Mouse (Mus musculus) adrenal gland, adult 2 months (tissue): ENCODE results near the gene D030056L22Rik. TPM values are rescaled to one million over a fixed set of nuclear protein-coding genes. Genes with fewer than 3 reads are reported as not detected.

ENCODE experiments used
- DNase-seq: peaks from one replicate; pipeline ENCODE4 v3.0.0; 2021
- long read RNA-seq: library from polyadenylated mRNA; stranded (forward); transcript quantifications from one replicate; pipeline ENCODE4 v2.0.0, GENCODE M21; 2021
- polyA plus RNA-seq: library from polyadenylated mRNA; depleted of rRNA; stranded (reverse); fragments of >200 nt; gene quantifications from 2 replicates; pipeline ENCODE4 v1.2.3, GENCODE M21; 2012; rRNA removed
- total RNA-seq, 2 experiments: library from RNA; stranded (reverse); gene quantifications; 2 replicates each; pipeline ENCODE4 v1.2.3; 2021

D030056L22Rik gene
- 10 to 100 TPM; 11.5 to 13.2 TPM for total RNA-seq
- polyA plus RNA-seq, result 44.4 and 47.1 TPM in 2 replicates
- long read RNA-seq, transcript D030056L22Rik-201 (2 exons, 1,631 nt), result minor isoform, 5 of 16 reads
- long read RNA-seq, transcript D030056L22Rik-202 (2 exons, 1,677 nt), result major isoform, 11 of 16 reads
- long read RNA-seq, partial matches to known transcripts, result 0 of 16 reads
- long read RNA-seq, other reads (novel, unspliced or antisense), result 0 of 16 reads

DNA sequence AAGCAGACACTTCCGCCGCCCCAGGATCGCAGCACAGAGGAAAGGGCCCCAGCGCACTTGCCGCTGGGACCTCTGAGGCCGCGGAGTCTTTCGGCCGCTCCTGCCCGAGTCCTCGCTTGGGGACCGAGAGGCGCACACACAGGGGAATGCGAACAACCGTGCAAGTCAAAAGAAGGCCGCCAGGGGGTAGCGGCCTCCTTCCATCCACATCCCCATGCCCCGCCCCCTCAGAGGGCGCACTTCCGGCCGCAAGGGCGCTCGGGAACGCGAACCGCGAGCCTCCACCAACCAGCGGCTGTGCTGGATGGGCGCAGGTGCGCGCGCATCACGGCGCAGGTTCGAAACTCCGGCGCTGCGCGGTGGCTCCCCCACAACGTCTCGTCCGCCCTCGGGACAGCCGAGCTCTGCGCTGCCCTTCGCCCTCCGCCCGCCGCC lies at the start of gene D030056L22Rik:
TSS of gene D030056L22Rik (plus strand) at position 328 of the 435 bp plus-strand sequence.
- DNase-seq, result peak; percentile 99

DNA sequence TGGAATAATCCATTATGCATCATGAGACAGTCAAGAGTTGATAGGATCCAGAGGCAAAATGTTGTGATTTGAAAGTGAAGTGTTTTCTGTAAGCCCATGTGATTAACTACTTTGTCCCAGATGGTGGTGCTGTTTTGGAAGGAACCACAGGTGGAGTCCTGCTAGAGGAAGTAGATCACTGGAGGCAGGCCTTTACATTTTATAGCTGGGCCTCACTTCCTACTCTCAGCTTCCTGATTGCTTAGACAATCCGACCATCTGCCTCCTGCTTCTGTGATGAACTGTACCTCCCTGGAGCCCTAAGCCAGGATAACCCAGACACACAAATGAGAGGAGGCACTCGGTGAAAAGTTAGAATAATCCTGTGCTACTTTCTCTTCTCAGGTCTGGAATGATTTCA lies 49.1 kb upstream of the D030056L22Rik start:
- no peak for DNase-seq

DNA sequence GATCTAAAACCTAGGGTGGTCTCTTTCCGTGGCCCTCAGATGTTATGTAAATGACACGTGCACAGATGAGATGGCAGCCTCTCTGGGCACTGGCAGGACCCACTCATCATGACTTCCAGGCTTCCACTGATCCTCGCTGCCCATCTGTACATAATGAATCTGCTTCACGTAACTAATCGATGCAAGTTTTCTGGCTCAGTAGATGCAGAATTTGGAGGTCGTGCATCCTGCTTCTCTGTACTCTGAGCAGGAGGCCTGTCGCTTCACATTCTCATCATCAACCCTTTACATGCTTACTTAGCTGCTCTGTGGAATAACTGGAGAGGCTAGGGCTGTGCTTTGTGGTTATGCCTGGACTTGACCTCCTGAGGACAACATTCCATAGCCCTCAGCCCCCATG lies 46.0 kb upstream of the D030056L22Rik start:
- no peak for DNase-seq

DNA sequence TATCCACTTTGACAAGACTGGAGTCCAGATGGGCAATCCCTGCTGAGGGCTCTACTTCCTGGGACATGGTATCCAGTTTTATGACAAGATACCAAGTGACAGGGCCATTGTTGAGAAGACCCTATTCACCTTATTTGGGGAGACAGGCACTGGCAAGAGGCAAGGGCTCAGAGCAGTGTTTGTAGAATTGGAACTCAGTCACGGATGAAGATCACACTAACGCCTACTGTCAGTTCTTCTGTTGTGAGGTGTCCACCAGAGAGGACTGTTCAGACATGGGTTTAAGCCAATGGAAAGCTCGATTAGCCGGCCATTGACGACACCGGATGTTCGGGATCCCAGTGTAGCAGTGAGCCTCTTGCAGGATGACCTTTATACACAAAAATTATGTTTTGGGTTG lies 43.4 kb upstream of the D030056L22Rik start:
- DNase-seq, result no peak

DNA sequence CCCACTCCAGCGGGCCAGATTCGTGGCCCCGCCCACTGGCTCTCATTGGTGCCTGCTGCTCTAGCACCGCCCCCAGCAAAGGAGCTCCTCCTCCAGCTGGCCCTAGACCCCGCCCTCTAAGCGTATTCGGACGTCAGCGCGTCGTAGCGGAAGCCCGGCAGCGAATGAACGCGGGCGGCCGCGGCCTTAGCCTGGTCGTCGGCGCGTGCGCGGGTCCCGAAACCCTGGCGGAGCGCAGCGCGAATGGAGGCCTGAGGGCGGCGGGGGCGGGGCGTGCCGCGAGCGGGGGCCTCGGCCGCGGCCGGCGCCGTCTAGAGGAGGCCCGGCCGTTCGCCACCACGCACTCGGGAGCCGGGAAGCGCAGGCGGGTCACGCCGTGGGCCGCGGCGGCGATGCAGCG lies 42.4 kb upstream of the D030056L22Rik start, which contains the start of gene Carnmt1:
TSS of gene Carnmt1 (plus strand) at position 157 of the 400 bp plus-strand sequence.
- peak; percentile 100 for DNase-seq

DNA sequence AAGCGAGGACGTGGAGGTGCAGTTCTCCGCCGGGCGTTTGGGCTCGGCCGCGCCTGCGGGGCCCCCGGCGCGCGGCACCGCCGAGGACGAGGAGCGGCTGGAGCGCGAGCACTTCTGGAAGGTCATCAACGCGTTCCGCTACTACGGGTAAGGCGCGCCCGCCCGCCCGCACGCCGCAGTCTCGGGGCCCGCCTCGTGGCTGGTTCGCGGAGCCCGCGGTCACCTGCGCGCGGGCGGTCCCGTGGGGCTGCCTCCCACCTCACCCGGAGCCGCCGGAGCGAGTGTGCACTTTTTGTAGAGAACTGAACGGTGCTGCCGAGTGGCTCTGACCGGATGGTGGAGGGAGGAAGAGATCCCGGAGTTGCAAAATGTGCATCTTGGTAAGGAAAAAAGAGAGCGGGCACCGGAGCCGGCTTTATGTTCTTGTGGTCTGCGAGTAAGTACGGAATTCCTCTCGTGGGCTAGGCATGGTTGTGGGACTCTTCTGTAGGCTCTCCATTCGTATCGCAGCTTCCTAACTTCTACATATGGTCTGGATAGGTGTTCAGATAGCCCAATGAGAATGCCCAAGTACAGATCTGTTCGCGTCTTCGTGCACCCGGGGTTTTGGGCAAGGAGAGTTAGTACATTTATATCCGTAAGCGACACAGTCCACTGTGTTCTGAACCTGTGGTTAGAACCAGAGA lies 41.8 kb upstream of the D030056L22Rik start:
- peak; percentile 67 for DNase-seq

DNA sequence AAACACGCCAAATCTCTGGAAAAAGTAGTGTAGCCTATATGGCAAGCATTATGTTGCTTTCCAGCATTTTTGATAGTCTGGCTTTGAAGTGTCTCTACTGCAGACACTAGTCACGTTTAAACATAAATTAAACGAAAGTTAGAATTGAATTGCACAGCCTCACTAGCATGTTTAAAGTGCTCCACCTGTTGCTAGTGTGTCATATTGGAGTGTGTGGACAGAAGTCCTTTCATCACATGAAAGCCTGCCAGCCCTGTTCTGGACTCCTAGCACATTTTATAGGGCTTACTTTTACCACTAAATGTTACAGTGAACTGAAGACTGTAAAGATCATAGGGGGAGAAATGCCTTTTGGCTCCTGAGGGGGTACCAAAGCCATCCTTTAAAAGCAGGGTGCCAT lies 40.5 kb upstream of the D030056L22Rik start:
- no peak for DNase-seq

DNA sequence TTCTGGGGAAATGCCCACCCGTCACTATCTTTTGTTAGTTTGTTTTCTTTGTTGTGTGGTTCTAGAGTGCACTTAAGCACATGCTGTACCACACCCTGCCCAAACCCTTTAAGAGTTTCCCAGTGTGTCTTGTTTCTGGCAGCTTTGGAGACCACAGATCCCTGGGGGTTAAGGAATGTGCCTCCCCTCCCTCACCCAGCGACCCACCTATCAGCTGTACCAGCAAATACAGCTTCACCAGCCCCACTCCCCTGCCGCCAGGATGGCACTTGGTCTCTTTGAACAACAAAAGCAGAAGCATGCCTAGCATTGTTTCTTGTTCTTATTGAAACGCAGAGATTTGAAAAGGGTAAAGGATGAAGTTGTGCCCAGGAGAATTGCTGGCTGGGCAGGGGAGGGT lies 39.9 kb upstream of the D030056L22Rik start:
- DNase-seq, result no peak

DNA sequence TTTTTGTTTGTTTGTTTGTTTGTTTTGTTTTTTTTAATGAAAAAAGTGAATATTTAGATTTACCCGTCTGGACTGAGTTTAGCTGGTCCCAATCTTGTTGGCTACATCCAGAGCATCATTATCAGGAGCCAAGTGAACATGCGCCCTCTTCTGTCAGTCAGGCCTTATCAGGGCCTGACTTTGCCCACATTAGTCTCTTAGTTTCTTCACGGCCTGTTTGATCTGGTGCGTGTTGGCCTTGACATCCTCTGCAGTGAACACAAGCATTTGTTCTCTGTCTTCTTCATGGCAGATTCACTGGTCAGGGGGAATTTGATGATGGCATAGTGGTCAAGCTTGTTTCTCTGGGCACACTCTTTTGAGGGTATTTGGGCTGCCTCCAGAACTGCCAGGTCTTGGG lies 30.9 kb upstream of the D030056L22Rik start:
- DNase-seq, result no peak

DNA sequence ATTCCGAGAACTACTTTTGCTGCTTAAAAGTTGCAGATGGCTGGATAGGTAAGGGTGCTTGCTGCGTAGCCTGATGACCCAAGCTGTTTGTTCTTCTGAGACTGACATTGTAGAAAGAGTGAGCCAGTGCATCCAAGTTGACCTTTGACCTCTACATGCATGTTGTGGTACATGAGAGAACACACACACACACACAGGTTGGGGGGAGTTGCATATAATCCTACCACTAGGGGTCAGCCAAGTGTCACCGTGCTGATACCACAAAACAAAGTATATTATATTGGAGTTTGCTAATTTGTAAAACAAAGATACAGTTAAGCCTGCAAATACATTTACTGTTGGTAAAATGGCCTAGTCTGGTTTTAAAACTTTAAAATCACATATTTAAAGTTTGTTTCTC lies 25.4 kb upstream of the D030056L22Rik start:
- no peak for DNase-seq

DNA sequence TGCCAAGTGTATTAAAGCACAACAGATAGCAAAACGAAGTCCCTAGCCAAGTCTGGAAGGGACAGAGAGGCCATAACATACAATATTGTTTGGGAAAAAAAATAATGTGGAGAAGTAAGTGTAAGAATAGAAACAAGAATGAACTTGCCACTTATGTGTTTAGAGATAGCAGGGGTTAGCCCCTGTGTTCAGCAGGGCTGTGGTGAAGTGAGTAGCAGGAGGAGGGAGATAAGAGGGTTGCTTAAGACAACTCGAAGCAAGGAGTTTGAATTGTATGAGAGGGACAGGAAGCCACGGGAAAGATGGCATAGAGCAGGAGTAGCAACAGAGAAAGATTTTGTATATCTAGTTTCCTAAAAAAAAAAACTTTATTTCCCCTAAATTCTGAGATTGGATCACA lies 20.8 kb upstream of the D030056L22Rik start:
- DNase-seq, result no peak

DNA sequence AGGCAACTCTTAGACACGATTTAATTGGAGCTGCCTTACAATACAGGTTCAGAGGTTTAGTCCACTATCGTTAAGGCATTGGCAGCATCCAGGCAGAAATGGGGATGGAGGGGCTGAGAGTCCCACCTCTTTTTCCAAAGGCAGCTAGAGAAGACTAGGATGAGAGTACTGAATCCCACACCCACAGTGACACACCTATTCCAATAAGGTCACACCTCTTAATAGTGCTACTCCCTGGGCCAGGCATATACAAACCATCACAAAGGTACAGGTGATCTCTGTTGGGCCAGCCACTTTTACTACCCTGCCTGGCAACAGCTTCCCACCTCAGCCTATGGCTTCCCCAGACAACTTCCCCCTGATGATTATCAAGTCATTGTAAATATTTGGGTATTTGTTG lies 20.2 kb upstream of the D030056L22Rik start:
- DNase-seq, result no peak

DNA sequence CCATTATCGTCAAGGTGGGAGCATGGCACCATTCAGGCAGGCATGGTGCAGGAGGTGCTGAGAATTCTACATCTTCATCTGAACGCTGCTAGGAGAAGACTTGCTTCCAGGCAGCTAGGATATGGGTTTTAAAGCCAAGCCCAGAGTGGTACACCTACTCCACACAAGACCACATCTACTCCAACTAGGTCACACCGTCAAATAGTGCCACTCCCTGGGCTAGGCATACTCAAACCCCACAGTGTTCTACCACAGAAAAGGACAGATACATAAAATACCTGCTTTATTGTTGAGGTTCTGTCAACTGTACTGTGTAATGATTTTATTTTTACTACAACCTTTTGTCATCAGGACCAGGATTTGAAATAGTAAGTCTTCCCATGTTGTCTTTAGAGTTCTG lies 17.9 kb upstream of the D030056L22Rik start:
- DNase-seq, result no peak

DNA sequence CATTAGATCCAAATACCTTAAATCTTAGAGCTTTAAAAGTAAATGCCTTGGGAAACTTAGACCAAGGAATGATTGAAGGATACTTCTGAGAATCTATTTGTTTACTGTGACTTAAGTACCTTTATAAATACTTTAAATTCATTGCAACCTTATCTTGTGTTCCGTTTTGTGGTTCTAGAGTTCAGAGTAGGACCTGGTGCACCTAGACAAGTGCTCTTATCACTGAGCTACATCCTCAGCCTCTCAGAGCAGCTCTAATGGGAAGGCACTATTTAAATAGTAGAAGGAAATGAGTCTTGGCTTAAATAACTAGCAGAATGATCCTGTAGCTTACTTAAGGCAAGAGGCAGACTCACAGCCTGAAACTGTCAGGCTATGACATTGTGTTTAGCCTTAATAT lies 17.4 kb upstream of the D030056L22Rik start:
- no peak for DNase-seq

DNA sequence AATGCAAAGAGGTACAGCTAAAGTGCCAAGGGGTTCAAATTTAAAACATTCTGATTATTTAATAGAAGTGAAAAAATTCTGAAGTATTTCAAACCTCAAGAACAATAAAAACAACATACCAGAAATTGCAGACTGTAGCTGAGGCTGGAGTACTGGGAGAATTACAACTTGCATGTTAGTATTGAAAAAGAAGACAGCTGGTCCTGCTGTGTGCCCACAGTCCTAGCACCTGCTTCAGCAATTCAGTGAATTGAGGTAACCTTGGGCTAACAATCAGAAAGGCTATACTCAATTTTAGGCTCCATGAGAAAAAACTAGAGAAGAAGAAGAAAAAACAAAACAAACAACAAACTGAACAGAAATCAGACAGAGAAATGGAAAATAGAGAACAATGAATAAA lies 4.9 kb upstream of the D030056L22Rik start:
- DNase-seq, result no peak

DNA sequence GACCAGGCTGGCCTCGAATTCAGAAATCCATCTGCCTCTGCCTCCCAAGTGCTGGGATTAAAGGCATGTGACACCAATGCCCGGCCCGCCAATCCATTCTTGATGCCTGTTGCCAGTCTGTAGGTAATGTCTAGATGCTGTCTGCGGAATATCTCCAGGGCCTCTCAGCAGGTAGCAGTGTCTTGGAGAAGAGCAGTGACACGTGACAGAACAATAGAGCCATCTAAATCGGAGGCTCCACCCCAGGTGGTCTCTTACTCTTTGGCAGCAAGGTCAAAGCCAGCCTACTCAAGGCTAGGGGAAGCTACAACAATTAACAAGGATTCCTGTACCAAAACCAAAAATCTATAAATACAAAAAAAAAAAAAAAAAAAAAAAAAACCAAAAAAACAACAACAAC lies 2.1 kb upstream of the D030056L22Rik start:
- DNase-seq, result no peak

DNA sequence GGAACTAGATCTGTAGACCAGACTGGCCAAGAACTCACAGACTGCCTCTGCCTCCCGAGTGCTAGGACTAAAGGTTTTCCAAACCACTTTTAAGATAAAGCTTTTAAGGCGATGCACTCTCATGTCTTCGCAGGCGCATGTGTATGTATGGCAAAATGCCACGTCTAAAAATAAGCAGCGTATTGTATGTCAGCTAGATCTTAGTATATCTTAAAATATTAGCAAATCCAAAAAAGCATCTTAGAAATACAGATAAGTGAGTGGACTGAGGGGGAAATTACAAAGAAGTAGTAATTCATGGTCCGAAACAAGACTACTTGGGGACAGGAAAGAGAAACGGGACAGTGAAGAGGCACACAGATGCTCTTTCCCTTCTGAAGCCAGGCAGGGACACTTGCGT lies 1.4 kb upstream of the D030056L22Rik start:
- DNase-seq, result no peak

DNA sequence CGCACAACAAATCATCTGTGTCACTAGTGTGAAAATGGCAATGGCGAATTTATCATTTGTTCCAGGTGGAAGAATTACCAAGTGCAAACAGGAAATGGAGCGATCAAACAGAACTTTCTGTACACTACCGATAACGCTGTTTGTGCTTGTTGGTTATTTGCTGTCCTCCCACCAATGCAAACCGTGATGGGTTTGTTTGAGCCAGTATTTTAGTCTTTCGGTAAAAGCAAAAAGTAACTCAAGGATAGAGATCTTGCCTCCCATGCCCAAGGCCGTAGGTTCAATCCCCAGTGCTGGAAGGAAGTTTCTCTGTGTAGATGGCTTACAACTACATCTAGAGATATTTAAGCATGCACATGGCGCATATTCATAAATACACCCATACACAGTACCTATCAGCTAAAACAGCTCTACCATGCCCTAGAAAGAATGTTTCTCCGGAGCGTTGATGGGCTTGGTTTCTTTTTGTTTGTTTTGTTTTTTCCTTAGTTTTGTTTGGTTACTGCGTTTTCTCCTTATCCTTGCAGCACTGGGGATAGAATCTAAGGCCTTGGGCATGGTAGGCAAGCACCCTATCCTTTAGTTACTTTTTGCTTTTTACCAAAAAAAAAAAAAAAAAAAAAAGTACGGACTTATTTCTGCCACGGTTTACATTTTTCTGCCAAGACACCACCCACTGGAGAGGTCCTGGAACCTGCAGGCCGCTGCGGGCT lies 684 bp upstream of the D030056L22Rik start:
- no peak for DNase-seq

DNA sequence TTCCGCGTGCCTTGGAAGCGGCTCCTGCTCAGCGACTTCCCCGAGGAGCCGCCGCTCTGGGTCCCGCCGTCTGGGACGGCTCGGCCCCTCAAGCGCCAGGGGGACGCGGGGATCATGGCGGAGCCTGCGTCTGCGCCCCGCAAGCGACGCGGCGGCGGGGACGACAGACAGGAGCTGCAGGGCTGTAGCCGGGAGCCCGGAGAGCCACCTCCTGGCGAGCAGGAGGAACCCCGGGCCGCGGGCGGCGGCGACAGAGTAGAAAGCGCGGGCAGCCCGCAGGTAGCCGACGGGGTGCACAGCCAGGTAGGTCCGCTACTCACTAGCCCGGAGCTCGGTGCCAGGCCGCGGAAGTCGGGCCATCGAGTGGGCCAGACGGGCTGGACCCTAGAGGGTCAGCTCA lies 364 bp downstream of the D030056L22Rik start:
- DNase-seq, result peak; percentile 61

DNA sequence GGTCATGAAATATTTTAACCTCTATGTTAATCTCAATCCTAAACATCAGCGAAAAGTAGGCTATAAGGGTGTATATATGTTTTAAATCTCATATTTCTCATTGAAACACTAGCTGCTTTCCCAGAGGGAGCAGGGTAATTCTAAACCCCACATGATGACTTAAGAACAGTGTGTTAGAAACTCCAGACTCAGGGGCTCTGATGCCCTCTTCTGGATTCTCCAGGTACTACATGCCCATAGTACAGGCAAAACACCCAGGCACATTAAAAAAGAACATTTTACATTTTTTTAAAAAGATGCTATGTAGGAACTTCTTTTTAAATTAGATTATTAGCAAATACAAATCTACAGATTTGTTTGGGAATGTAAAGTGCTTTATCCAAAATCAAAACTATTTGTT lies 3.4 kb downstream of the D030056L22Rik start:
- peak; percentile 45 for DNase-seq

DNA sequence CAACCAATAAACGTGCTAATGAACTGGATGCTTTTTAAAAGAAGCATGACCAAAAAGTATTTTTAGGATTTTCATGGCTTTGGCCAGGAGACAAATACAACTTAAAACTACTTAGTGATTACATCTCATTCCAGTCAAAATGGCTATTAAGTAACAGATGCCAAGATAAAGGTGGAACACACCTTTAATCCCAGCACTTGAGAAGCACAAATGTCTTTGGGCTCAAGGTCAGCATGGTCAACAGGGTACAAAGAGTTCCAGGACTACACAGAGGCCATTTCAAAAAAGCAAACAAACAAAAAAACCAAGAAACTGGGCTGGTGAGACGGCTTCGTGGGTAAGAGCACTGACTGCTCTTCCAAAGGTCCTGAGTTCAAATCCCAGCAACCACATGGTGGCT lies 7.3 kb downstream of the D030056L22Rik start:
- no peak for DNase-seq

DNA sequence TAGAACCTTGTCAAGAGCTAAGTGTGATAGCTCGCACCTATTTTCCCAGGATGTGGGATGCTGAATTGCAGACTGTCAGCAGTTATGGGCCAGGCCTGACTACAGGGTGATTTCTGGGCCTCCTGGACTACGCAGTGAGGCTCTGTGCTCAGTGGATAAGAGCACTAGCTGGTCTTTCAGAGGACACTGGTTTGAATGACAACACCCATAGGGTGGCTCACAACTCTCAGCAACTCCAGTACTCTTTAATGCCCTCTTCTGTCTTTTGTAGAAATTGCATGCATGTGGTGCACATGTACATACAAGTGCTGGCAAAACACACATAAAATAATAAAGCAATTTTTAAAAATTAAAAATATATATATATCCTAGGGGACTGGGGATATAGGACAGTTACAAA lies 12.2 kb downstream of the D030056L22Rik start:
- DNase-seq, result no peak

DNA sequence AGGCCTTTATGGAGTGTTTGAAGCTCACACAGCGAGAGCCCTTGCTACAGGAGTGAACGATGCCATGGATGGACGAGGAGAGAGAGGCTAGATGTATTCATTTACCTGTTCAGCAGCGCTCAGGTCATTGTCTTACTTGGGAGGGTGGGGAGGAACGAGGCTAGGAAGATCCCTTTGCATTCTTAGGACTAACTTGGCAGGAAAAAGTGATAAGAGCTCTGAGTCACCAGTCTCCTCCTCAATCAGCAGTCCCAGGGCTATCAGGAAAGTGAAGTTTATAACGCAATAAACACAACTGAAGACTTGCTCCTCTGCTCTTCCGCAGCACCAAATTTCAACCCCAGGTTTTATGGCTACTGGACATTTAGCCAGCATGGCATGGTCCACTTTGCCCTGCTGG lies 17.3 kb downstream of the D030056L22Rik start:
- no peak for DNase-seq
